Mouse (Mus musculus) liver, adult 2 months (tissue): Measurements from ENCODE around the gene Rab2b.

Source experiments
- CTCF ChIP-seq: fragments of 200-500 bp; IDR thresholded peaks from 2 replicates; pipeline ENCODE4 v1.5.1; 2011; ENCODE audit warnings: low read depth, low read length, control low read depth
- POLR2A ChIP-seq: fragments of 200-500 bp; IDR thresholded peaks from 2 replicates; pipeline ENCODE4 v1.6.1; 2011; ENCODE audit warnings: low read length, control low read depth; ENCODE audit not compliant: insufficient read depth; ENCODE audit errors: extremely low read depth

GRCm38 (mm10) chr14:52235165-52235564 lies 44.2 kb downstream of the Rab2b start:
- no peak for TF ChIP-seq CTCF
- no peak for TF ChIP-seq POLR2A
